Mouse (Mus musculus): ENCODE measurements around the gene Sh2b1.

Sh2b1 gene

GRCm38 (mm10) chr7:126465246-126466030 lies 9.8 kb downstream of the Sh2b1 start:
- no peak for TF ChIP-seq GATA4 (IDR thresholded peaks at IDR 0.05; ENCODE audit: insufficient replicate concordance, low read length)

- no peak for TF ChIP-seq GATA4 (IDR thresholded peaks at IDR 0.05; ENCODE audit: insufficient replicate concordance, low read length)
Measured at GRCm38 (mm10) chr7:126464836-126465235, 10.4 kb downstream of the Sh2b1 start.

DNA sequence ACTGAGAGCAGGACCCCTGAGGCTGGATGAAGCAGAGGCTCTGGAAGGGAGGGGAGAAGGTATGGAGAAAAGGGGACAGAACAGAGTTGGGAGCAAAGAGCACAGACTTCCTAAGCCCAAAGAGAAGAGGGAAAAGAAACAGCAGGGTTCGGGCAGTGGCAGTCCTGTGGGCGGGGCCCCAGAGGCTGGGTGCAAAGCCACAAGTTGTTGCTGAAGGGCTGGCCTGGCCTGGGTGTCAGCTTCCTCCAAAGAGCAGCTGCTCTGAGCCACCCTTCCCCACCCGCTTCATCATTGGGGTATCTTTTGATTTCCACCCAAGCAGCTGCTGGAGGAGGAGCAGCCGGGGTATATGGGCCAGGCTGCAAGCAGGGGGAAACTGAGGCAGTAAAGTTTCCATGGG lies 11.1 kb downstream of the Sh2b1 start:
- TF ChIP-seq GATA4 (IDR thresholded peaks at IDR 0.05; ENCODE audit: insufficient replicate concordance, low read length), result no peak

- no peak for TF ChIP-seq GATA4 (IDR thresholded peaks at IDR 0.05; ENCODE audit: insufficient replicate concordance, low read length)
Measured at GRCm38 (mm10) chr7:126463547-126463946, 11.7 kb downstream of the Sh2b1 start.

GRCm38 (mm10) chr7:126463004-126463403 lies 12.2 kb downstream of the Sh2b1 start, which contains the start of gene Atp2a1:
Gene Atp2a1, minus strand, starts transcription at chr7:126463108.
- TF ChIP-seq GATA4 (IDR thresholded peaks at IDR 0.05; ENCODE audit: insufficient replicate concordance, low read length), result no peak

DNA sequence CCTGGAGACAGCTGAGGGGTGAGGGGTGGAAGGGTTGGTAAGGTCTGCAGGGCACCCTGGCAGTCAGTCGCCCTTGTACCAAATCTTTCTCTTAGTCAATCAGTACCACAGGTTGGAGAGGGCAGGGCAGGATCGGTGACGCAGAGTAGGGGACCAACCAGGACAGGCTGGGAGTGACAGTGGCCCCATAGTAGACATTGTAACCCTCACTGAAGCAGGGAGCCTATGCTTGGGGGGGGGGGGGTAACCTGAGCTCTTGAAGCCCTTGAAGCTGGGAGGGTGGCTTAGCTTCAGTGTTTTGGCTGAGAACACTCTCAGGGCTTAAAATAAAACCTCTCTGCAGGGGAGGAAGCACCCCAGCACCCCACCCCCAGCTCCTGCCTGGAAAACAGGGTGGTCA lies 13.6 kb downstream of the Sh2b1 start:
- TF ChIP-seq GATA4 (IDR thresholded peaks at IDR 0.05; ENCODE audit: insufficient replicate concordance, low read length), result no peak

GRCm38 (mm10) chr7:126460623-126461399 lies 14.4 kb downstream of the Sh2b1 start:
- TF ChIP-seq GATA4 (IDR thresholded peaks at IDR 0.05; ENCODE audit: insufficient replicate concordance, low read length), result no peak

GRCm38 (mm10) chr7:126458844-126459618 lies 16.2 kb downstream of the Sh2b1 start:
- no peak for TF ChIP-seq GATA4 (IDR thresholded peaks at IDR 0.05; ENCODE audit: insufficient replicate concordance, low read length)

DNA sequence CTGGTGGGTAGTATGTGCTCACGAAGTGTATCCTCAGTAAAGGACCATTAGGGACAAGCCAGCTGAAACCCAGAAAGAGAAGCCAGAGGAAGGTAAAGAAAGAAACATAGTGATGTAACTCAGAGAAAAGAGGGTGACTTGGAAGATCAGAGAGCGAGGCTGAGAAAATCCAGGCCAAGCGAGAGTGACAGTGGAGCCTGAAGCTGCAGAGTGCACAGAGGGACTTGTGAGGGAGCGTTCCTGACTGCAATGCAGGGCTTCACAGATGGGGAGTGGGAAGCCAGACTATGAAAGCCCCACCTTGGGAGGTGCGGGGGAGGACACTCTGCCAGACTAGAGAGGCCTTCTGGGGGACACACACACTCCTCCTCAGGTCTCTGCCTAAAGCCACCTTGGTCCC lies 17.0 kb downstream of the Sh2b1 start:
- TF ChIP-seq GATA4 (IDR thresholded peaks at IDR 0.05; ENCODE audit: insufficient replicate concordance, low read length), result no peak

GRCm38 (mm10) chr7:126456382-126457266 lies 18.6 kb downstream of the Sh2b1 start:
- TF ChIP-seq GATA4 (IDR thresholded peaks at IDR 0.05; ENCODE audit: insufficient replicate concordance, low read length), result no peak

DNA sequence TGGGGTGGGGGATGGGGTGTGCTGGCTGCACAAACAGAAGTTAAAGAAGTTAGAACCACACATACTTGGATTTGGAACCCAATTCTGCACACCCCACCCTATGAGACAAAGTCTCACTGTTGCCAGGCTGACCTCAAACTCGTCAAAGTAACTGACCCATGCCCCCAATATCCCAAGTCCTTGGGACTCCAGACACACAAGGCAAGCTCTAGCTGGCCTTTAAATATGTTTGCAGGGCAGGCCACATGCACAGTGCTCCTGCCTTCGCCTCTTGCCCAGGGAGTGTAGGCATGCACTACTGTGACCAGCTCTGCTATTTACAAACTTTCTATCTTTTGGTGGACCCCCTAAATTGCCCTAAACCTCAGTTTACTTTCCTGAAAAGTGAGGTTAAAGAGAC lies 20.0 kb downstream of the Sh2b1 start:
- TF ChIP-seq GATA4 (IDR thresholded peaks at IDR 0.05; ENCODE audit: insufficient replicate concordance, low read length), result no peak

GRCm38 (mm10) chr7:126453861-126454260 lies 21.4 kb downstream of the Sh2b1 start:
- TF ChIP-seq GATA4 (IDR thresholded peaks at IDR 0.05; ENCODE audit: insufficient replicate concordance, low read length), result no peak

- no peak for TF ChIP-seq GATA4 (IDR thresholded peaks at IDR 0.05; ENCODE audit: insufficient replicate concordance, low read length)
Measured at GRCm38 (mm10) chr7:126452244-126452643, 23.0 kb downstream of the Sh2b1 start.

- no peak for TF ChIP-seq GATA4 (IDR thresholded peaks at IDR 0.05; ENCODE audit: insufficient replicate concordance, low read length)
Measured at GRCm38 (mm10) chr7:126450641-126451040, 24.6 kb downstream of the Sh2b1 start.

All from liver, adult (tissue).